Mouse (Mus musculus) embryo, embryonic 10.5 days (tissue): ENCODE data around the gene Wdr95.

Source experiments
- DNase-seq: peaks from one replicate; pipeline ENCODE4 v3.0.0-alpha.2; 2015; ENCODE audit warnings: low spot score

The Wdr95 gene

GRCm38 (mm10) chr5:149527999-149528729 lies at the start of gene Wdr95:
Gene Wdr95 (plus strand): TSS chr5:149528679.
- DNase-seq, result peak; percentile 70

GRCm38 (mm10) chr5:149481920-149482319 lies 46.6 kb upstream of the Wdr95 start:
- no peak for DNase-seq

- DNase-seq, result no peak
These were observed 45.0 kb upstream of the Wdr95 start for GRCm38 (mm10) chr5:149483321-149484052.

DNA sequence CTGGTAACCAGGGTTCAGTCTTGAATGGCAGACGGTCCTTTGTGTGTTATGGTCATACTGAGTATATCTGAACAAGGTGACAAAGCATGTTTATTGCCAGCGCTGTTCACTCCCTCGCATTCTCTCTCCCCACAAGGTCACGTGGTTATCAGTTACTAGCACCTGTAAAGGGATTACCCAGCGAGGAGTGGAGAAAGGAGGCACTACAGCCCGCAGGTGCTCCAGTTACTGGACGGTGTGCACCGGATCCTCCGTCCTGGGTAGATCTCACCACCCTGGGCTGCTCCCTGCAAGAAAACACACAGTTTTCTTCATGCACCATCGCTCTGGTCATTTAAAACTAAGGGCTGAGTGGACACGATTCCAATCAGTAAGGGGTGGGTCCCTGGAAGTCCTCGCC lies 44.2 kb upstream of the Wdr95 start:
- no peak for DNase-seq

DNA sequence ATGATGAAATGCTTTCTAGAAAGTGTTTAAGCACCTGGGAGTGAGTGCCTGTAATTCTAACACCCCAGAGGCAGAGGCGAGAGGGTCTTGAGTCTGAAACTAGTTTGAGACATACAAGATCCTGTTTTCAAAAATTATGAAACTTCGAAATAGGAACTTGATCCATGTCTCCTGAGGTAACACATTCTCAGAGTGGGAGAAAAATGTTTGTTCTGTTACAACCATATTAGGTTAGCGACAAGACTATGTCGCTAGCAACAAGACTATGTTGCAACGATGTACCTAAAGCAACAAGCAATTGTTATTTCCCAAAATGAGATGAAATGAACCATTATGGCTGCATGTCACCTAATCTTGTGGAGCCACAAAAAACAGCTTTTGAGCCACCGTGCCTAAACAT lies 43.0 kb upstream of the Wdr95 start:
- no peak for DNase-seq

DNA sequence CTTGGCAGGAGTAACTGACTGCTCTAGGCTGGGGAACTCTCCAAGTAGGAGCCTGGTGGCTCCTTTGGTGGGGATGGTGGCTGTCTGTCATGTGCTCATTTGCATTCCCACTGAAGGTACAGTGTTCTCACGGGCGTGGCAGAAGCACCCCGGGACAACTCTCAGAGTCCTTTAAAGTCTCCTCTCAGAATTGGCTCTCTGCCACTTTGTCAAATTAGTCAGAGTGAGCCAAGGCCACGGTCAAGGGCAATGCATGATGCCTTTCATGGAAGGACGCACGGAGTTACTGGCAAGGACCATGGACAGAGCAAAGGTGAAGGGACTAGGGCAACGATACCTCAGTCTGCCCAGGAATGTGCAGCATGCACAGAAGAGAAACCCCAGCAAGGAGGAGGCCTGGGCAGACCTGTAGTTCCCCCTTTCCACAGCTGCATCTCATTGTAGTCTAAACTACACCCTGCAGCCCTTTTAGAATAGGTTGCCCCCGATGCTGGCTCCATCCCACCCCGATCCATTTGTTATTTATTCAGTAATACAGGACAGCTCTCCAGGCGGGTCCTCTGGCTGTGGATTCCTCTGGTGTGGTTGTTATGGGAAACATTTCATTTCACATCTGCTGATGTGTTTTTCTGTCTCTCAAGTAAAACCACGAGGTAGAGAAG lies 40.0 kb upstream of the Wdr95 start:
- DNase-seq, result peak; percentile 48

- DNase-seq, result peak; percentile 58
These were observed 39.3 kb upstream of the Wdr95 start for GRCm38 (mm10) chr5:149489136-149489535.

DNA sequence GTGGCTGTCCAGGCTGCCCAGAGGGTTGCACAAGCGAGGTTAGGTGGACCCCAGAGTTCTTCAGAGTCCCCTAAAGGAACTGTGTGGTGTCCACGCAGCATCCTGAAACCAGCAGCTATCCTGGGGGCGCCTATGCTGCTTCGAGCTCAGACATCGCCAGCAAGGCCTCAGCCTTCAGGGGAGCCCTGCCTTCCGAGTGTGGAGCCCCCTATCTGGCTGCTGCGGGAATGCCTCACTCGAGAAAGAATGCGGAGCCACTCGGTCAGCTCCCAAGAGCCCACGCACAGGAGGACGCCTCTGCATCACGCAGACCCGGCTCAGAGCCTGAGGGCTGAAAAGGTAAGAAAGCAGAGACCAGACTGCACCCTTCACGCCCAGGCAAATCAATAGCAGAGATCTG lies 38.2 kb upstream of the Wdr95 start:
- DNase-seq, result no peak

DNA sequence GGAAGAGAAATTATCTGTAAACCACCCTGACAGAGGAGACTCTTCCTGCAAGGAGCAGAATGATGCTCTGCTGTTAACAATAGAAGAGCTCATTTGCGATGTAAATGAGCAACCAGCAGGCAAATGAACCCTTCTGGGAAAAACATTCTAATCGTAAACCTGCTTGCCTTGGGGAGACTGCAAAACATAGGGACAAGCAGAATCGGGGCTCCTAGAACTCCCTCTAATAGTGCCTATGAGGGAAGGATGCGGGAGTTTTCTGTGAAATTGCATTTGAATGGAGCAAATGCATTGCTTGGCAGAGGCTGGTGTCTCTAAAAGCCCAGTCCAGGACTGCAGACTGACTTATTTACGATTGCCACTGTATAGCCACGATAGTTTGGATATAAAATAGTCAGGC lies 32.8 kb upstream of the Wdr95 start:
- DNase-seq, result no peak

- DNase-seq, result no peak
These were observed 31.9 kb upstream of the Wdr95 start for GRCm38 (mm10) chr5:149496401-149497066.

- no peak for DNase-seq
These were observed 28.5 kb upstream of the Wdr95 start for GRCm38 (mm10) chr5:149499936-149500335.

DNA sequence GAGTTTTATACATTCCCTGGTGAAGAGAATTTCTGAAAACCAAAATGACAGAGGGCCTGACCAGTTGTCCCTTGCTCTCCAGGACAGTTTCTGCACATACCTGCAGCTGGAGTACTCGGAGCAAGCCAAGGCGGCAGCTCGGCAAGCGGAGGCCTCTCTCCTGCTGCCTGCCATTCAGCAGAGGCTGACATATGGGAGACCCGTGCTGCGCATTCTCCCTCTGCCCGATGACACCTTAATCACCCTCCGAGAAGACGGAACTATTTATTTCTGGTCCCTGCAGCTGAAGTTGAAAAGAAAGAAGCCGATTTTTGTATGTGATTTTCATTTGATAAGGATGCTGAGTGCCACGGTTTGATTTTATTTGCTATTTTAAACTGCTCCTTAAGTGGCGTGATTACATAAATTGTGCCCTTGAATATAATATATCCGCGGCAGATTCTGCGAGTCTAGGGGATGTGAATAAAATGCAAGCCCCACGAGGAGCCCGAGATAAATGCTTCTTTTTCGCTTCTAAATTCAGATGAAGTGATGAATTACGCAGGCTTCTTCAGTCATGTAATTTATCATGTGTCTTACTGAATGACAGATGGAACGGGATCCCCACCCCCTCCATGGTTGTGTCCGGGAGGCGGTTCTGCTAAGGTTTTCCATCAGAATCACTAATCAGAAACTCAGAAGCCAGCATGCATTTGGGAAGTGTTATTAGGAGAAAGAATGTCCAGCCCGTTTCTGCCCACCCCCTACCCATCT lies 24.9 kb upstream of the Wdr95 start:
- no peak for DNase-seq

DNA sequence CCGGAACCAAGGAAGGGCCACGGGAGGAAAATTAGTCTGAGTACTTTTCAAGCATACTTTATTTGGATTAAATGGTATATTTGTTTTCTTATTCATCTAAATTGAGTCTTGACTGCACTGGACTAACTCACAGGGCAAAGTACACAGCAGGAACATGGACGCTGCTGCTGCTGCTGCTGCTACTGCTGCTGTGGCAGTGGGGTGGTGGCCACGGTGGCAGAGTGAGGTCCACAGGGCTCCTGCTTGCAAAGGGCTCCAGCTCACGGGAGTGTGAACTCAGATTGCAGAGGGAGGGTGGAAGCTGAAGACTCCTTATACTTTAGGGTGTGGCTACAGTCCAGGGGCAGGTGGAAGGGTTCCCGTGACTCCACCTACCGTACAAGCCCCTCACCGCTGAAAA lies 23.5 kb upstream of the Wdr95 start:
- no peak for DNase-seq

DNA sequence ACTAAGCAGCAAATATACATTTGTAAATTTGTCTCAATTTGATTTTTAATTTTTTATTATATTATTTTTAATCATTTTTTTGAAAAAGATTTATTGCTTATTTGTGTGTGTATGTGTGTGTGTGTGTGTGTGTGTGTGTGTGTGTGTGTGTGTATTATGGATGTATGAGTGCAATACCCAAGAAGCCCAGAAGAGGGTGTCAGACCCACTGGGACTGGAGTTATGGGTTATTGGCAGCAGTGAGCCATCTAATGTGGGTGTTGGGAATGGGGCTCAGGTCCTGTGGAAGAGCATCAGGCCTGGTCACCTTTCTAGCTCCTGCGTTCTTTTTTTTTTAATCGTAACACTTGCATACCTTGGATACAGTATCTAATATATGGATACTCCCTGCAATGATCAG lies 22.4 kb upstream of the Wdr95 start:
- no peak for DNase-seq

- DNase-seq, result no peak
These were observed 20.1 kb upstream of the Wdr95 start for GRCm38 (mm10) chr5:149508094-149509029.

- DNase-seq, result no peak
These were observed 18.2 kb upstream of the Wdr95 start for GRCm38 (mm10) chr5:149510323-149510722.

GRCm38 (mm10) chr5:149512695-149513094 lies 15.8 kb upstream of the Wdr95 start:
- DNase-seq, result no peak

DNA sequence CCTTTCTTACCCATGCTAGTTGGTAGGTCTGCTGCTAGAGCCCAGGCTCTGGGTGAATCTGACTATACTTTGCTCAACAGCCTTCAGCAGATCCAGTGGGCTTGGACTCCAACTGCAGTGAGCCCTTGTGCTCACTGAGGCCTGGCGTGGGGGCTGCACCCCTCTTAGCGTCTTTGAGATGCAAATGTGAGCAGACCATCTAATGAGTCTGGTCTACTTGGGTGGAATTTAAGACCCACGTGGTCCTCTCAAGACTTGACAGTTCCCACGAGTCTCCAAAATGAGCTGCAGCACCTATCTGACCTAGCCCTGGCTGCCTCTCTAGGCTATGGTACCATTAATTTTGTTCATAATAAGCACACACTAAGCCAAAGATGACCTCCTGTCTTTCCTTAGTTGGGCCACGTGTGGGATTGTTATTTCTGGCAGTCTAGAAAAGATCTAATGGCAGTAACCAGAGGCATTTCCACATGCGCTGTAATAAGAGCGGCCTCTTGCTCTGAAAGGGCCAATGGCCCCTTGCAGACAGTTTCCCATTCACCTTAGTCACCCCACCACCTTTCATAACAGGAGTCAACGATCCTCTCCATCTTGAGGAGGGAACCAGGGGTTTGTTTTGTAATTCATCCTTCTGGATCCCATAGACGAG lies 14.9 kb upstream of the Wdr95 start:
- DNase-seq, result no peak

- DNase-seq, result peak; percentile 73
These were observed 14.3 kb upstream of the Wdr95 start for GRCm38 (mm10) chr5:149514087-149514671.

GRCm38 (mm10) chr5:149514890-149515289 lies 13.6 kb upstream of the Wdr95 start:
- DNase-seq, result no peak
